Mouse (Mus musculus) MEL (cell line): ENCODE measurements around the gene Klhl13.

ENCODE experiments used
- CTCF ChIP-seq, 3 experiments: IDR thresholded peaks in 2 of 3; conservative IDR thresholded peaks in 1 of 3; 2 replicates each; pipeline ENCODE4 v1.5.1; 2011 to 2012; ENCODE audit warnings: low read length in 3 of 3, low read depth in 2 of 3, mild to moderate bottlenecking in 2 of 3, improper control_type of control experiment in 1 of 3, inconsistent platforms in 1 of 3, mixed read lengths in 1 of 3, moderate library complexity in 1 of 3; ENCODE audit not compliant: control insufficient read depth in 1 of 3, insufficient read depth in 1 of 3, poor library complexity in 1 of 3, severe bottlenecking in 1 of 3
- NELFE ChIP-seq: IDR thresholded peaks from 2 replicates; pipeline ENCODE4 v1.6.1; 2011; ENCODE audit warnings: low read depth, low read length, improper control_type of control experiment
- RCOR1 ChIP-seq: IDR thresholded peaks from 2 replicates; pipeline ENCODE4 v1.6.1; 2012; ENCODE audit warnings: low read depth, mild to moderate bottlenecking, inconsistent platforms, low read length, improper control_type of control experiment

DNA sequence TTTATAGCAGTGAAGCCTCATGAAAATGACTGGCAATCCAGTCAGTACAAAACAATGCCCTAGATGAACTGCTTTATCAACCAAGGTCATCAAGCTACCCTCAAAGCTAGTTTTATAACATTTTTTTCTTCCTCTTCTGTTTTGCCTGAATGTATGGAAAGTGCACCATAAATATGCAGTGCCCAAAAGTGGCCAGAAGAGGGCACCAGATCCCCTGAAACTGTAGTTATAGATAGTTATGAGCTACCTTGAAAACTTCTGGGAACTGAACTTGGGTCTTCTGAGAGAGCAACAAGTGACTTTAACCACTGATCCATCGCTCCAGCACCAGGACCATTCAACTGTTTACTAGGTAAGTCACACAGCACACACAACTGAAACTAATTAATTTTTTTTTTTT, 36.8 kb downstream of the Klhl13 start:
- TF ChIP-seq CTCF (IDR thresholded peaks at IDR 0.05 in 2 of 3, conservative IDR thresholded peaks at IDR 0.05 in 1 of 3; ENCODE audit: control insufficient read depth in 1 of 3, insufficient read depth in 1 of 3, low read depth in 2 of 3, low read length in 3 of 3, poor library complexity in 1 of 3, severe bottlenecking in 1 of 3) (peak; percentile 50 to 70 (median 68)), RCOR1 (no peak), NELFE (no peak)
